Mouse (Mus musculus) CH12.LX (cell line): Measurements from ENCODE around the gene Th. TPM values are rescaled to one million over a fixed set of nuclear protein-coding genes. Genes with fewer than 3 reads are reported as not detected.

Experiments used
- DNase-seq: peaks from one replicate; pipeline ENCODE4 v3.0.0-alpha.2; 2013; ENCODE audit errors: extremely low read depth
- H3K27ac ChIP-seq: 2 replicates; pipeline ENCODE4 v1.5.1; 2012; ENCODE audit warnings: low read depth, mild to moderate bottlenecking, control low read depth, moderate library complexity; ENCODE audit not compliant: insufficient read depth
- H3K27me3 ChIP-seq: replicated peaks from 2 replicates; pipeline ENCODE3; 2012; ENCODE audit warnings: inconsistent platforms
- H3K36me3 ChIP-seq, 2 experiments: replicated peaks in 1 of 2; 2 replicates each; pipeline versions ENCODE3 to v1.6.1; 2012; ENCODE audit warnings: inconsistent platforms in 1 of 2, low read length in 1 of 2, mild to moderate bottlenecking in 1 of 2, mixed read lengths in 1 of 2, moderate library complexity in 1 of 2; ENCODE audit not compliant: control insufficient read depth in 1 of 2, insufficient read depth in 1 of 2
- H3K4me1 ChIP-seq, 2 experiments: 2 replicates each; pipeline ENCODE4 v1.6.1; 2012; ENCODE audit warnings: inconsistent platforms in 1 of 2, moderate library complexity in 1 of 2; ENCODE audit not compliant: insufficient read depth in 2 of 2, control insufficient read depth in 1 of 2
- H3K4me2 ChIP-seq: 2 replicates; pipeline ENCODE4 v1.6.1; 2012; ENCODE audit warnings: low read depth, mild to moderate bottlenecking, control low read depth; ENCODE audit not compliant: poor library complexity, insufficient read depth, severe bottlenecking
- H3K4me3 ChIP-seq, 3 experiments: fragments of 150-350 bp in 1 of 3; sonication (generic) in 1 of 3; replicated peaks in 1 of 3; 2 replicates each; pipeline versions ENCODE3 to v1.5.1; 2011 to 2012; ENCODE audit warnings: low read depth in 2 of 3, low read length in 2 of 3, mild to moderate bottlenecking in 2 of 3, moderate library complexity in 2 of 3, control low read depth in 1 of 3, improper control_type of control experiment in 1 of 3, inconsistent platforms in 1 of 3, mixed read lengths in 1 of 3; ENCODE audit not compliant: poor library complexity in 1 of 3
- H3K79me2 ChIP-seq: replicated peaks from 2 replicates; pipeline ENCODE4 v1.6.1; 2012; ENCODE audit warnings: mild to moderate bottlenecking, moderate library complexity; ENCODE audit not compliant: control insufficient read depth, poor library complexity, insufficient read depth, severe bottlenecking; ENCODE audit errors: extremely low read depth
- H3K9ac ChIP-seq: 2 replicates; pipeline ENCODE4 v1.6.1; 2012; ENCODE audit warnings: low read depth, mild to moderate bottlenecking, control low read depth, moderate library complexity; ENCODE audit not compliant: insufficient read depth
- H3K9me3 ChIP-seq: replicated peaks from 2 replicates; pipeline ENCODE3; 2012; ENCODE audit warnings: low read length, inconsistent platforms, mixed read lengths
- CHD1 ChIP-seq: IDR thresholded peaks from 2 replicates; pipeline ENCODE4 v1.6.1; 2012; ENCODE audit warnings: low read depth, low read length, improper control_type of control experiment, inconsistent platforms
- CTCF ChIP-seq, 2 experiments: IDR thresholded peaks in 1 of 2; conservative IDR thresholded peaks in 1 of 2; 2 replicates each; pipeline ENCODE4 v1.5.1; 2011 to 2012; ENCODE audit warnings: low read depth in 2 of 2, low read length in 2 of 2, improper control_type of control experiment in 1 of 2, inconsistent platforms in 1 of 2, mild to moderate bottlenecking in 1 of 2, moderate library complexity in 1 of 2
- HCFC1 ChIP-seq: IDR thresholded peaks from 2 replicates; pipeline ENCODE4 v1.6.1; 2012; ENCODE audit warnings: low read depth, mild to moderate bottlenecking, inconsistent platforms, low read length, improper control_type of control experiment
- JUN ChIP-seq: IDR thresholded peaks from 2 replicates; pipeline ENCODE4 v1.6.1; 2011; ENCODE audit warnings: low read depth, mild to moderate bottlenecking, low read length, improper control_type of control experiment, moderate library complexity; ENCODE audit not compliant: insufficient read depth
- KAT2A ChIP-seq: IDR thresholded peaks from 2 replicates; pipeline ENCODE4 v1.6.1; 2012; ENCODE audit warnings: low read length, improper control_type of control experiment, inconsistent platforms; ENCODE audit not compliant: insufficient replicate concordance
- MAFK ChIP-seq: IDR thresholded peaks from 2 replicates; pipeline ENCODE4 v1.6.1; 2011; ENCODE audit warnings: low read length, improper control_type of control experiment; ENCODE audit not compliant: insufficient replicate concordance
- MEF2A ChIP-seq: IDR thresholded peaks from 2 replicates; pipeline ENCODE4 v1.6.1; 2014; ENCODE audit warnings: low read depth, mild to moderate bottlenecking, inconsistent platforms, low read length, improper control_type of control experiment, borderline replicate concordance
- PAX5 ChIP-seq: IDR thresholded peaks from 2 replicates; pipeline ENCODE4 v1.6.1; 2012; ENCODE audit warnings: low read length, inconsistent platforms, mixed read lengths
- POLR2A ChIP-seq: IDR thresholded peaks from 2 replicates; pipeline ENCODE4 v1.6.1; 2011; ENCODE audit warnings: low read depth, mild to moderate bottlenecking, improper control_type of control experiment, low read length
- POLR2AphosphoS2 ChIP-seq: IDR thresholded peaks from 2 replicates; pipeline ENCODE4 v1.6.1; 2011; ENCODE audit warnings: low read depth, low read length, improper control_type of control experiment
- RAD21 ChIP-seq: IDR thresholded peaks from 2 replicates; pipeline ENCODE4 v1.6.1; 2011; ENCODE audit warnings: low read depth, mild to moderate bottlenecking, low read length, improper control_type of control experiment, moderate library complexity
- SIN3A ChIP-seq: IDR thresholded peaks from 2 replicates; pipeline ENCODE4 v1.6.1; 2012; ENCODE audit warnings: low read length, improper control_type of control experiment, inconsistent platforms
- SMC3 ChIP-seq: IDR thresholded peaks from 2 replicates; pipeline ENCODE4 v1.6.1; 2011; ENCODE audit warnings: low read depth, low read length, improper control_type of control experiment
- TBP ChIP-seq: conservative IDR thresholded peaks from 2 replicates; pipeline ENCODE4 v1.6.1; 2011; ENCODE audit warnings: low read depth, low read length, improper control_type of control experiment
- TCF12 ChIP-seq: IDR thresholded peaks from 2 replicates; pipeline ENCODE4 v1.6.1; 2014; ENCODE audit warnings: low read depth, mild to moderate bottlenecking, inconsistent platforms, low read length, improper control_type of control experiment
- USF1 ChIP-seq: IDR thresholded peaks from 2 replicates; pipeline ENCODE4 v1.6.1; 2014; ENCODE audit warnings: low read depth, mild to moderate bottlenecking, inconsistent platforms, low read length, improper control_type of control experiment
- USF2 ChIP-seq: conservative IDR thresholded peaks from 2 replicates; pipeline ENCODE4 v1.6.1; 2011; ENCODE audit warnings: low read depth, low read length, improper control_type of control experiment
- ZKSCAN1 ChIP-seq: IDR thresholded peaks from 2 replicates; pipeline ENCODE4 v1.6.1; 2012; ENCODE audit warnings: low read depth, inconsistent platforms, low read length, improper control_type of control experiment, borderline replicate concordance
- dilution Hi-C: fragments of 300-500 bp; cut with MboI; formaldehyde crosslinking; loops from 2 replicates; pipeline ENCODE4 v1.14.3; 2020; ENCODE audit warnings: low sequenced_read_pairs; ENCODE audit not compliant: extremely low pct_unique_long_range_greater_than_20kb, extremely low pct_ligation_motif_present
- in situ Hi-C: fragments of 300-500 bp; cut with MboI; formaldehyde crosslinking; loops from 3 replicates; pipeline ENCODE4 v1.14.3; 2019; ENCODE audit warnings: low sequenced_read_pairs, low pct_ligation_motif_present, low pct_unique_long_range_greater_than_20kb, mixed read lengths
- polyA plus RNA-seq: library from polyadenylated mRNA; unstranded; fragments of >175 nt; gene quantifications from 2 replicates; pipeline ENCODE4 v1.2.1, GENCODE M21; 2012; ENCODE audit warnings: low read depth; ENCODE audit not compliant: insufficient read length
- total RNA-seq, 2 experiments: library from RNA; depleted of rRNA; stranded (reverse); fragments of 300-350 nt in 1 of 2; fragments of >200 nt in 1 of 2; gene quantifications; 2 replicates each; pipeline ENCODE4 v1.2.3; 2012 to 2014

Gene Th
- total and polyA plus RNA-seq, 3 experiments: not detected

DNA sequence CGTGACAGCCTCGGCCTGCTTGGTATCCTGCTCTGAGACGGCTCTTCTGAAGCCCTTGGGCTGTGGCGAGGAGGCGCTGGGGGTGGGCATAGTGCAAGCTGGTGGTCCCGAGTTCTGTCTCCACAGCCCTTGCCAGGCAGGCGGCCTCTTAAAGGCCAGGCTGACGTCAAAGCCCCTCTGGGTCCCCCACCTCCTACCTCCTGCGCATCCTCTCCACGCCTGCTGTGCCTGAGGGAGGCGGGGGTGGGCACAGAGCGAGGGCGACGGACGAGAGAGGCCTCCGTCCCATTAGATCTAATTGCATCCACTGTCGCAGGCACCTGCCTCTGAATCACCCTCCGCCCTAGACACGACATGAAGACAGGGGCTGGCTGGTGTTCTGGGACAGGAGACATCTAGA is 31.1 kb downstream of the Th start:
- dilution Hi-C loops (no loop called here), in situ Hi-C loops (no loop called here)
- no peak overlapping the region for H3K4me3 ChIP-seq
- no peak for DNase-seq
- H3K27ac ChIP-seq: no peak overlapping the region
- H3K4me1 ChIP-seq: peaks cover 7 to 12% of the 10 kb centered on the region in 2 experiments
- H3K36me3 ChIP-seq: no peaks in the 10 kb centered on the region
- TF ChIP-seq SMC3 (no peak), KAT2A (no peak), POLR2A (no peak), MAFK (no peak), TCF12 (no peak), USF1 (no peak), CHD1 (no peak), SIN3A (no peak), MEF2A (no peak), RAD21 (no peak), CTCF (conservative IDR thresholded peaks at IDR 0.05 in 1 of 2, IDR thresholded peaks at IDR 0.05 in 1 of 2; ENCODE audit: low read depth in 2 of 2, low read length in 2 of 2) (no peak), JUN (no peak)
- H3K27me3 ChIP-seq: peaks cover 99% of the 10 kb centered on the region
- no peaks in the 10 kb centered on the region for H3K79me2 ChIP-seq
- no peak overlapping the region for H3K4me2 ChIP-seq
- no peak overlapping the region for H3K9ac ChIP-seq
- no peaks in the 10 kb centered on the region for H3K9me3 ChIP-seq

DNA sequence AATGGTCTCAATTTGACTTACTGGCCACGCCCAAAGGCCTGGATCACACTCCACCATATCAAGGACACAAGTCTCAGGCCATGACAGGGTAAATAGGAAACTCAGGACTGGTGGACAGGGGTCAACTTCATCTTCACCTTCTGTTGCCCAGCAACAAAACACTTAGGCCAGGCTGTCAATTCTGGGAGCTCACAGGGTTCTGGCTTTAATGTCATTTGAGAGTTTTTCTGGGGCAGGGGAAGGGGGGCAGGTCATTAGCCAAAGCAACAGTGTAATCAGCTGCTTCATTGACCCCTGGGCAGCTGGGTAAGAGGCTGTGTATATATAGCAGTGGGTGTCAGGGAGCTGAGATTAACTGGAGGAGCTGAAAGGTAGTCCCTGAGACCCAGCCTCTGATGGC is 33.5 kb downstream of the Th start:
- peaks cover 7 to 14% of the 10 kb centered on the region in 2 experiments for H3K4me1 ChIP-seq
- H3K27me3 ChIP-seq: peaks cover 95% of the 10 kb centered on the region
- no peak overlapping the region for H3K27ac ChIP-seq
- H3K4me2 ChIP-seq: no peak overlapping the region
- no peak overlapping the region for H3K4me3 ChIP-seq
- no peak overlapping the region for H3K9ac ChIP-seq
- TF ChIP-seq PAX5 (no peak), USF1 (no peak), ZKSCAN1 (no peak), MEF2A (no peak), POLR2AphosphoS2 (no peak), JUN (no peak), USF2 (no peak), POLR2A (no peak), TBP (no peak), HCFC1 (no peak), KAT2A (no peak)
- TF ChIP-seq, all 38 proteins: peak for 0
- dilution Hi-C loops (no loop called here), in situ Hi-C loops (no loop called here)
- Histone ChIP-seq H3K36me3 (no peaks in the 10 kb centered on the region), H3K79me2 (no peaks in the 10 kb centered on the region), H3K9me3 (no peaks in the 10 kb centered on the region)
- DNase-seq: no peak
